Mouse (Mus musculus) liver, embryonic 15.5 days (tissue): ENCODE results near the gene Hddc3. TPM values are rescaled to one million over a fixed set of nuclear protein-coding genes. Genes with fewer than 3 reads are reported as not detected.

Experiments used
- ATAC-seq: fragments of 200-750 bp; cut with Nextera tagmentation; 2 replicates; pipeline ENCODE4 v1.8.0; 2017; ENCODE audit warnings: moderate number of reproducible peaks, mild to moderate bottlenecking, moderate library complexity; ENCODE audit not compliant: insufficient read depth
- H3K27ac ChIP-seq: fragments of 300-500 bp; sonication (generic); replicated peaks from 2 replicates; pipeline ENCODE4 v1.5.1; 2015; ENCODE audit warnings: mild to moderate bottlenecking, inconsistent platforms
- H3K27me3 ChIP-seq: fragments of 300-500 bp; sonication (generic); 2 replicates; pipeline ENCODE4 v1.6.1; 2015; ENCODE audit warnings: mild to moderate bottlenecking, inconsistent platforms
- H3K36me3 ChIP-seq: fragments of 300-500 bp; sonication (generic); replicated peaks from 2 replicates; pipeline ENCODE4 v1.6.1; 2015; ENCODE audit warnings: moderate library complexity, mild to moderate bottlenecking, inconsistent platforms
- H3K4me1 ChIP-seq: fragments of 300-500 bp; sonication (generic); replicated peaks from 2 replicates; pipeline ENCODE4 v1.6.1; 2015; ENCODE audit warnings: inconsistent platforms
- H3K4me2 ChIP-seq: fragments of 300-500 bp; sonication (generic); 2 replicates; pipeline ENCODE4 v1.6.1; 2015; ENCODE audit warnings: moderate library complexity, mild to moderate bottlenecking, inconsistent platforms
- H3K4me3 ChIP-seq: fragments of 300-500 bp; sonication (generic); replicated peaks from 2 replicates; pipeline ENCODE4 v1.5.1; 2015; ENCODE audit warnings: mild to moderate bottlenecking, inconsistent platforms
- H3K9ac ChIP-seq: fragments of 300-500 bp; sonication (generic); 2 replicates; pipeline ENCODE4 v1.6.1; 2015; ENCODE audit warnings: moderate library complexity, mild to moderate bottlenecking, inconsistent platforms
- H3K9me3 ChIP-seq: fragments of 300-500 bp; sonication (generic); replicated peaks from 2 replicates; pipeline ENCODE4 v1.6.1; 2016; ENCODE audit warnings: inconsistent platforms
- WGBS: fragments of 180-500 bp; shearing (Covaris S2); methylation state at CpG from one replicate; pipeline ENCODE4 v1.1.7; 2015; ENCODE audit warnings: mixed read lengths; ENCODE audit not compliant: insufficient replicate concordance; 5-methylcytosine and 5-hydroxymethylcytosine counted together
- polyA plus RNA-seq: library from polyadenylated mRNA; unstranded; fragments of >200 nt; fragmentation: Nextera tagmentation; extraction: Ambion mirVana; gene quantifications from 2 replicates; pipeline ENCODE4 v1.2.1, GENCODE M21; 2015

The Hddc3 gene
- polyA plus RNA-seq, 1 experiment from 2014 or later, result 3.5 TPM

DNA sequence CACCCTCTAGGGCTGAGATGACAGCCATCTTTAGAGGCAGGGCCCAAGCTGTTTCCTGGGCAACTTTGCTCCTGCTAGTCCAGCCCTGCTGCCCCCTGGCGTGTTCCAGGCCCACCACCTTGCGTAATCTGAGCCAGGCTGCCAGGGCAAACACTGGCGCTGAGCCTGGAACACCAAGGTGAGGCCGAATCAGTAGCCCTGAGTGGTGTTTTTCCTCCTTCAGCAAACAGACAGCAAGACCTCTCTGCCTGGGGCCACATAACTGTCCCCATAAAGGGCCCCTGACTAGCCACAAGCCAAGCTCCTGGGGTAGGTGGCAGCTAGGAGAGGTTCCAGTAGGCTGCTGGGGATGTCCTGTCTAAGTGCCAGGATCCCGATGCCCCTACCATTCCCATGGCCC, 57.2 kb downstream of the Hddc3 start:
- Histone ChIP-seq H3K9me3 (no peaks in the 10 kb centered on the region), H3K4me3 (peak overlapping the region; percentile 73; the same call in 1 of the 2 replicates), H3K4me1 (peaks cover 45% of the 10 kb centered on the region), H3K36me3 (peaks cover 33% of the 10 kb centered on the region), H3K4me2 (peak overlapping the region; percentile 85), H3K27me3 (peaks cover 55% of the 10 kb centered on the region), H3K27ac (peak overlapping the region; percentile 79), H3K9ac (peak overlapping the region; percentile 25; the same call in 1 of the 2 replicates)
- peak; percentile 49; the same call in 1 of the 2 replicates for ATAC-seq
- WGBS, result 53% methylated on average over 5 of the region's 5 CpGs

Other genes starting within 250 kb of the Hddc3 start
- 175 and 206 TPM in 2 replicates for gene Idh2, start 227.7 kb upstream of the Hddc3 start, polyA plus RNA-seq
- 15.2 and 15.5 TPM in 2 replicates for gene Sema4b, start 156.3 kb upstream of the Hddc3 start, polyA plus RNA-seq
- gene Cib1, start 110.3 kb upstream of the Hddc3 start, polyA plus RNA-seq, result 84.7 and 85.0 TPM in 2 replicates
- 2.0 and 2.1 TPM in 2 replicates for gene Gdpgp1, start 110.2 kb upstream of the Hddc3 start, polyA plus RNA-seq
- 0.16 and 0.20 TPM in 2 replicates for gene Ttll13, start 96.7 kb upstream of the Hddc3 start, polyA plus RNA-seq
- 25.4 and 28.3 TPM in 2 replicates for gene Ngrn, start 81.9 kb upstream of the Hddc3 start, polyA plus RNA-seq
- gene Vps33b, start 73.5 kb upstream of the Hddc3 start, polyA plus RNA-seq, result 4.4 and 5.6 TPM in 2 replicates
- gene Prc1, start 48.7 kb upstream of the Hddc3 start, polyA plus RNA-seq, result 126 and 128 TPM in 2 replicates
- 2.8 and 3.1 TPM in 2 replicates for gene Rccd1, start 18.6 kb upstream of the Hddc3 start, polyA plus RNA-seq
- 8.9 and 9.4 TPM in 2 replicates for gene Unc45a, start 2.1 kb upstream of the Hddc3 start, polyA plus RNA-seq
- gene Man2a2, start 28.3 kb downstream of the Hddc3 start, polyA plus RNA-seq, result 2.5 and 3.6 TPM in 2 replicates
- 16.6 and 19.2 TPM in 2 replicates for gene Fes, start 44.8 kb downstream of the Hddc3 start, polyA plus RNA-seq
- gene Furin, start 62.3 kb downstream of the Hddc3 start, polyA plus RNA-seq, result 8.0 and 9.8 TPM in 2 replicates
- gene Blm, start 192.0 kb downstream of the Hddc3 start, polyA plus RNA-seq, result 25.5 and 27.4 TPM in 2 replicates